Mouse (Mus musculus): ENCODE measurements at regions not wholly inside any gene's neighbourhood (a gene's known extent, or its start where the extent isn't known, plus 50 kb on each side); places are given as distances from the start of the nearest gene placed in this dataset.

DNA sequence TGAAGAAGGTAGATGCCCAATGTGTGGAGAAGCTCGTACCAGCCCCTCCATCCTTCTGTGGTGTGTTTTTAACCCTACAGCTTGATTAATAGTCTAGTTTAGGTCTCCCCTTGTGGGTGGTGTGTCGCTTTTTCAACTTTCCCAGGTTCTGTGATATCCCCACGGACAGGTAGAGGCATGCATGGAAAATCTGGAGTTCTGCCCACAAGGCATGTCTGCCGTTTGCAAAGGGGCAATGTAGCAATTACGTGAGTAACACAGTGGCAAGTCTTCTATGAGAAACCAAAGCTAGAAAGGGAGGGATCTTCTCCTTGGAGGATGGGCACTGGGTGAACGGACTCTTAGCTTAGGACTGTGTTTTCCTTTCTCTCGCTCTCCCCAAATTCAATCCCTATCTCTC is 153.2 kb upstream of the Frmd6 start:
- DNase-seq (ENCODE audit: low spot score) = no peak

DNA sequence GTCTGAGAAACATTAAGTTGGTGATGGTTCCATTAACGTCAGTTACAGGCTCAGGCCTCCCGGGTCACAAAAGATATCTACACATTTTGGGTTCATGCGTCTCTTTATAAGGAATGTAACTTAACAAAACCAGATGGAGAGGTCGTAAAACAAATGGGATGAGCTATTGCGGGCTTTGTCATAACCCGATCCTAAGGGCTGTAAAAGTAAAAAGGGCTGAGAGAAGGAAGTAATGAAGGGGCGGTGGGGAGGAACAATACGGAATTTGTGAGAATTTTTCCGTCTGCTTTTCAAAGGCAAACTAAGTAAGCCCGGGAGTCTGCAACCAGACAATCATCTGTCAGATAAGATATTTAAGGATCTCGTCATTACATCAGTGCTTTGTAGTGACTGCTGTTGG is 152.1 kb upstream of the Frmd6 start:
- no peak for DNase-seq (ENCODE audit: low spot score)

DNA sequence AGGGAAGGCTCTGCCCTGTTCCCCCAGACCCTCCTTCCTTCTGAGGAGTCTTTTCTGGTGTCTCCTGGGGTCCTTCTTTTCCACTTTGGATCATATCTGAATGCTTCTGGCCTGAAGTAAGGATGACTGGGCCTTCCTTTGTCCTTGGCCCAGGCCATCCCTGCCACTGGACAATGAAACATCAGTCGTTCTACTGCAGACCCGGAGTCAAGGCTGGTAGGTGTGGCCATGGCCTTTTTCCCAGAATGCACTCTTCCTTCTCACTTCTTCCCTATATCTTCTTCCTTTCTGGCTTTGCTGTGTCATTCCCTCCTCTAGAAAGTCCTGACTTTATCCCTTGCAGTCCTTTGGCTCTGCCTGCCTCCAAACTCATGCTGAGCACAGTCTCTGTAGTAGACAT is 151.2 kb upstream of the Frmd6 start:
- DNase-seq (ENCODE audit: low spot score) = no peak

DNA sequence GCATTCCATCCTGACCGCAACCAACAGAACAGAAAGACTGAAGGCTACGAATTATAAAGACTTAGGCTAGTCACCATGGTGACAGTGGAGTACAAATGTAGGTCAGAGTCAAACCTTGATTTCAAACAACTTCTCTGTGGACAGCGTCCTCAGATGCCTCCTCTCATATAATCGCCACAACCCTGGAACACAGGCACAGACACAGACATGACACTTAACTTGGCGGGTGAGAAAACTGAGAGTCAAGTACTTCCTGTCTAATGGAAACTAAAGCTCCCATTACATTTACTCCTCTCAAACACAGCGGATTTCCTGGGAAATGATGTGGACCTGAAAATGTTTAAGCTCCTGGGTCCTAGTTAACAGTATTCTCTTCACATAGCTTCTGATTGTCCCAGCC is 149.5 kb upstream of the Frmd6 start:
- DNase-seq (ENCODE audit: low spot score) = no peak

DNA sequence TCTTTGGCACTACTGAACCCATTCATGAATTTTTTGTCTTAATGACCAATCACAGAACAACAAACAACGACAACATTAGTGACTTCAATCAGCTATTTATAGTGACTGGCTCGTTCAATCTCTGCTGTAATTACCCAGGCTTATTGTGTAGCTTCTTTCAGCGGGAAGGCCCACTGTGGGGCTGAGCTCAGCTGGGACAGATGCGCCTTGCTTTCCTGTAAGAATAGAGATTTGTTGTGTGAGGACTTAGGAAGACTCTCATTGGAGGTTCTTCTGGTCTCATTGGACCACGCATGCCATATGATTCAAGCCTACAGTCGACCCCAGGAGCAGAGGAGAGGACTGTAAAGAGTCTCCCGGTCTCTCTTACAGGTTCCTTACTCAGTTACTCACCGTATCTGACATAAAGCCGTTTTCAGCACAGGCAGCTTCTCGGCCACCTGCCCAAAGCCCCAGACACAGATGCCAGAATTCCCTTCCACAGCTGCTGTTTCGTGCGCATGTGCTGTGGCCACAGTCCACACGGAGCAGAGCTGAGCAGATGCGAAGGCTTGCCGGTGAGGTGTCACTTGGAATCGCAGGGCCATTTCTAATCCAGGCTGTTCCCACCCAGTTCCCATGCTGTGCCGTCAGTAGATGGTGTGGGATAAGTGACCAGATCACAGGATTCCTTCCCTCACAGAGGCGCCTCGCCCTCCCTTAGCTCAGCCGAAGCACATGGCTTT is 145.5 kb upstream of the Frmd6 start:
- peak; percentile 38 for DNase-seq (ENCODE audit: low spot score)

DNA sequence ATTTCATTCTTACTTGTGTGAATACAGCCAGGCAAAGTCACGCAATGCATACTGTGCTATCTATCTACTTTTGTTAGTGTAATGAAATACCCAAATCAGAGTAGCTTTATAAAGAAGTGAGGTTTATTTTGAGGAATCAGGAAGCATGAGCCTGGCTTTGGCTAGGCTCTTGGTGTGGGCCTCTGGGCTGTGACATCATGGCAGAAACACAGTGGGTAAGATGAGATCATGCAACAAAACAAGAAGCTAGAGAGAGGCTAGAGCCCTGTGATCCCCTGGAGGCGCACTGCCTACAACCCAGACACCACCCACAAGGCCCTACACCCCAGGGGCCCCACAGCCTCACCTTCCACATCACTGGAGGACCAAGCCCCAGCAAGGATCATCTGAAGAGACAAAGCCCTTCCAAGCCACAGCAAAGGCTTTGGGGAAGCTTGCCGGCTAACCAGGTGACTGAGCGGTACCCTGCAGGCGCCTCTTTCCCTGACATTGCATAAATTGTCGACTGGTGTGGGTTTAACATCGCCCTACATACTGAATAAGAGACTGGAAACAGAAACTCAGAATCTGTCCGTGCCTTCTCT is 143.8 kb upstream of the Frmd6 start:
- no peak for DNase-seq (ENCODE audit: low spot score)

DNA sequence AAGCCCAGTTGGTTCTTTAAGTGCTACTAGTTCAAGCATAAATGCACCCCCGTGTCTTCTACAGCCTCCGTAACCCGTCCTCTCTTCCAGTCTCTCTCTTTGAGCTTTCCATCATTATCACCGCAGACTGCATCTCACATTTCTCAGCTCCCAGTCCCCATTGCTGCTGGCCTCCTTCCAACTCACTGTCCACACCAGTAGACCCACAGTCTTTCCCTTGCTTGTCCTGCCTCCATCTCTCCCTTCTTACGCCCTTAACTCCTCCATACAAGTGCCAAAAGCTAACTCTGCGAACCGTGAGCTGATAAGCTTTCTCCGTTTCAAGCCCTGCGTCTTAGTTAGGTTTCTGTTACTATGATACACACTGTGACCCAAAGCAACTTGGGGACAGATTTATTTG is 141.0 kb upstream of the Frmd6 start:
- no peak for DNase-seq (ENCODE audit: low spot score)

DNA sequence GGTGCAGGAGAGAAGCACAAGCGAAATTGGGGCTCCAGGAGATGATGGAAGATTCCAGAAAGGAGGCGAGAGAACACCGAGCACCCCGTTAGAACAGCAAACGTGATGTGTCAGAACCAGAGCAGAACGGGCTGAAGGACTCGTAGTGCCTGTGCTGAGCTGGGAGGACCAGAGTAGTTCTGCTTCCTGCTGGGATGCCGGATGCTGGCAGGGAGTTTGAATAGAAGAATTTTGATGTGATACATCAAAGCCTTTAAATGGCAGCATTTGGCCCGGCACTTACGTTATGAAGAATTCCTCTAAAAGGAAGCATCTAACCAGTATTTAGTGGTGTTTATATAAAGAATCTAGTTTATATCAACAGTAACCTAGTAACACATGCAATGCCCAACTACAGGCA is 139.9 kb upstream of the Frmd6 start:
- DNase-seq (ENCODE audit: low spot score) = peak; percentile 14

DNA sequence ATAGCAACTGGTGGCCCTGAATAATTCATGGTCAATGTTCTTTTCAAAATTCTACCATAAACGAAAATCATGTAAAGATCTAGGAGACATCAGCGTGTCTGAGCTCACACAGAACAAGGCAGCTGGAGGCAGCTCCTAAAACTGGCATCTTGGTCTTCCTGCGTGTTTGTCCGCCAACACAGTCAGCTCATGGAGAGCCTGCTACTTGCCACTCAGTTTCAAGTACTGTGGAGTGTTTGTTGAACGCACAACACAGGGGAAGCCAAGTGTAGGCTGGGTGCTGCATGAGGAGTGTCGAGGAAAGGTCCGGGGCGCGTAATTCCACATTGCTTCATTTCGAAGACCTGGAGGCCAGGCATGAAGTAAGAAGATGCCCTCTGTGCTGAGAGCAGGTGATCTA is 139.0 kb upstream of the Frmd6 start:
- DNase-seq (ENCODE audit: low spot score) = no peak

DNA sequence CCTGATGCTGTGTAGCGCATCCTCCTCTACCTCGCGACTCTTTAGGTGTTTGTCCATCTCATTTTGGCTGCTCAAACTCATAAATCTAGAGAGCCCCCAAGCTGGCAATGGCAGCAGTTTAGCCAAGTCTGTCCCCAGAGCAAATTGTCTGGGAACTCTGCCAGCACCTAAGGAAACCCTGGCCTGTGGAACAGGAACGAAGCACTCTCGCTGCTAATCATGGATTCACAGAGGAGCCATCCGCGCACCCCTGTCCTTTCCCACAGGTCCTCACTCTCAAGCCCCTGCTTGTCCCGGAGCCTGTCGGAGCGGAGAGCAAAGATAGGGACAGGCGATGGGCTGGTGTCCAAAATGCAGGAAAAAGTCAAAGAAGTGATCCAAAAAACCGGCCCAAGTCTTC is 138.3 kb upstream of the Frmd6 start:
- no peak for DNase-seq (ENCODE audit: low spot score)

DNA sequence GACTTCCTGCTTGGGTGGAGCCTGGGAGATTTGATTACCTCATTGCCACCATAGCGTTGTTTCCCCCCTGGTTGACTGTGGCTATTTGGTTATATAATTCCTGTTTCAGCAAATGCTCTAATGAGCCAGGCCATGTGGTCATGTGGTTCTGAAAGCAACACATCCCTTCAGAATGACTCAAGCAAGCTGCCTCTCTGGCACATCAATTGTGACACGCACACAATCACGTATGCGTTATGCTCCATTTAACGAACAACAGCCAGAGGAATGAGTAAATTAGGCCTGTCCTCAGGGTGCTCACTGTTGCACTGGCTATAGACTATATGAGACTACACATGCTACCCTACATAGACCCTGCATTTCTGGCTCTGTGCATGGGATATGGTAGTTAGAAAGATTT is 130.2 kb upstream of the Frmd6 start:
- DNase-seq (ENCODE audit: low spot score) = no peak

DNA sequence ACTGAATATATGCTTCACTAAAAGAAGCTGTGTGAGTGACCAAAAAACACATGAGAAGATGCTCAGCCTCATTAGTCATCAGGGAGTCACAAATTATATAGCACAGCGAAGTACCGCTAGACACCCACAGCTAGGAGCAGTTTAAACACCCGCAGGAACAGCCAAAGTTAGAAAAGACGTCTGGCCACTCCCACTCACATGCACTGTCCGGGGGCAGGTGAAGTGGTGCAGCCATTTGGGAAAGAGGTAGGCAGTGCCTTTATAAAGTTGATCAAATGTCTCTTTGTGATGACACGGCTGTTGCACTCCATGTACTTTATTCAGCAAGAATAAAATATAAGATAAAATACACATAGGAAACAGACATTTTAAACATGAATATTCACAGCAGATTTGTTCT is 129.1 kb upstream of the Frmd6 start:
- DNase-seq (ENCODE audit: low spot score) = no peak

DNA sequence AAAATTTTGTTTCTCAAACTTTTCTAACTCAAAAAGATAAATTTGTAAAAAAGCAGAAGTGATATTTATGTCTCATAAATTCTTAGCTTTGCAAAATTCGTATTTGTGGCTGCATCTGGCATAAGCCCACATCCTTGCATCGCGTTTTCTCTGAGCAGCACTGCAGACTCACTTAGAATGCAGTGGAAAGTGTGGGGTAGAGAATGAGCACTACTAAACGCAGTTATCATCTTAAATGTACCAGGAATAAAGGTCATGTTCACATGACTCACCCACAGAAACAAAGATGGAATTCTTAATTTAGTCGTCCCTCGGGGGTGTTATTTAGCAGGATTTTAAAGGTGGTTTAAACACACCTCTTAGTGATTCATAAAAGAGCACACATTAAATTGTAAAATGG is 126.8 kb upstream of the Frmd6 start:
- no peak for DNase-seq (ENCODE audit: low spot score)

DNA sequence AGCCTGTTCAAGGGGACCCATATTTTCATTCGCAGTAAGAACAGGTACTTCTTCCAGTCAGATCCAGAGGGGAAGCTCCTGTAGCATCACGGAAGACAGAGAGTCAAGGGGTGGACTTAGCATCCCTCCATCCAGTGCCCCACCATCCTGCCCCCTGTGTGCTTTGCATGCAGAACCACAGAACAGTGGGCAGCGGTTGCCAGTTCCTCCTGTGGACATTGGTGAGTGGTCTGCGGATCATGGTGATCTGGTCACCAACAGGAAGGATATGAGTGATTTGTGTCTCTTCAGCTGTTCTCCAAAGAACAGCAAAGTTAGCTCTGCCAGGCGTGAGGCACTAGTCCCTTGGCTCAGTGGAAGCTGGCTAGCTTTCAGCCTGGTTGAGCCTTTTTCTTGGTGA is 122.8 kb upstream of the Frmd6 start:
- DNase-seq (ENCODE audit: low spot score) = no peak

DNA sequence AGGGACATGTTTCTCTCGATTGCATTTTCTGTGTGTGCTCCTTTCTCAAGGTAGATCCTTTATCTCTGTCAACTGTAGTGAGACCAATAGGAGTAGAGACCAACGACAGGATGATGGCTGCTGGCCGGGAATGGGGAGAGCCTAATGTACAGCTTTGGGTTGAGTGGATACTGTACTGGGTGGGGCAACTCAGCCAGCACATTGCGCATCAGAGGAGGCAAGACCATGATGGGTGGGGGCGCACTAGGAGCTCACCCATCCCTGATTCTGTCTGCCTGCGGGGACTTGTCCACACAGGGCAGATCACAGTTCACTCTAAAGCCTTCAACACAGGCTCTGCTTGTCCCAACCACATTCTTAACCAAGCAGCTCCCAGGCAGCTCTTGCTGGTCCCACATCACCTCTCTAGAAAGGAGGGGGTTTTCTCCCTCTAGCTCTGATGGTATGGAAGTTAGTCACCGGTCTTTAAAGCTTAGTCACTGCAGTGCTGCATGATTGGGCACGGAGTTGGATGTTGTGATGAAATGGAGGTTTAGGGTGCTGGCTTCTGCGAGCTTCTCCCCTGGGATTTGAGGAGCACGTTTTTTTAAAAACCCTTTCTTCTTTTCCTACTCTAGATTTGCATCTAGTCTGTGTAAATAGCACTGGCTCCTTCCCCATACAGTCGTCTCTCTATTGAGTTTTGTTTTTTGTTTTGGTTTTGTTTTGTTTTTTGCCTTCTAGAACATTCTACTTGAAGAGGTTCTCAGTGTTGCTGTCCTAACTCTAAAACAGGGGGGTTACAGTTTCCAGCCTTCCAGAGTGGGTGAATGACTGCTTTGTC is 118.3 kb upstream of the Frmd6 start:
- no peak for DNase-seq (ENCODE audit: low spot score)

DNA sequence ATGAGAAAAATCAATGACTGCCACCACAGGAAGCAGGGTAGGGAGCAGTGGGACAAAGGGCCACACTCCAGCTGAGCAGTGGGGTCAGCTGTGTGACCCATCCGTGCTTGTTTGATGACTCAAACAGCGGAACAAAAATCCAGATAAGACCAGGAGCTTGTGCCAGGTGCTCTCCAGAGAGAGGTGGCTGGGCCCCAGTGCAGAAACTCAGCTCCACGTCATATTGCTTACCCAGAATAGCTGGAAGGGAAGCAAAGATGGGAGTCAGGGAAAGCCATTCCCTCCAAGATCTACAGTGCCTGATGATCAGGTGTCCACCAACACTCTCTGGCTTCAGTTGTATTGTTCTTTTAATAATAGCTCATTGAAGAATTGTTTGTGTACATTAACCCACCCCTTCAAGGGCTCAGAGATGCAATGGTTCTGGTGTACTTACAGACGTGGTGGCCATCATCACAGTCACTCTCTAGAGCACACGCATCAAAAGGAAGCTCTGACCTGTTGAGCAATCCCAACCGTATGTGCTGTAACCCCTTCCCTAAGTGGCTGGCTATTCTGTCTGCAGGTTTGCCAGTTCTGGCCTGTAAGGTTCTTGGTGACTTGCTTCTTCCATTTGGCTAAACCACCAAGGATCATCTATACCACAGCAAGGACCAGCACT is 117.6 kb upstream of the Frmd6 start:
- no peak for DNase-seq (ENCODE audit: low spot score)

DNA sequence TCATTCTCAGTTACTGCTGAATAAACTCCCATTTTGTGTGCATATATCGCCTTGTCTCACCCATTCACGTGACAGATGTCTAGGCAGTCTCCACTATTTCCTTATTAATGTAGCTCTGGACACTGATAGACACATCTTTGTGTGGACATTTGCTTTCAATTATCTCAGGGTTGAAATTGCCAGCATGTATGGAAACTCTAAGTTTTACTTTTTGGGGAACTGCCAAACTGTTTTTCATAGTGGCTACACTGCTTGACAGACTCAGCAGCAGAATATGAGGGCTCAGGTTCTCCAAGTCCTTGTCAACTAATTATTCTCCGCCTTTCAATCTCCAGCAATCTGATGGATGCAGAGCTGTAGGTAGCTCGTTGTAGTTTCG is 117.0 kb upstream of the Frmd6 start:
- no peak for DNase-seq (ENCODE audit: low spot score)

DNA sequence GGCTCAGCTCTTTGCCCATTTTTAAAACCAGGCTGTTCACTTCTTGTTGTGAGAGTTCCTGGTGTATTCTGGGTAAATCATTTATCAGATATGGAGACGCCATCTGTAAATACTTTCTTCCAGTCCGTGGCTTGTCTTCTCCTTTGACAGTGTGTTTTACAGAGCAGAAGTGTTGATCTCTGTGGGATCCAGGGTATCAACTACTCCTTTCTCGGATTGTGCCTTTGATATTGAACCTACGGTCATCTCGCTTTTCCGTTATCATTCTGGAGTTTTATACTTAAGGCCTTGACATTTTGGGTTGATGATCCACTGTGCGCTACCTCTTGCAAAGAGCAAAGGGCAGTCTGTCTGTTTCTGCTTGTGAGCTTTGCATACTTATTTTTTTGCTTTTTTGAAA is 115.0 kb upstream of the Frmd6 start:
- no peak for DNase-seq (ENCODE audit: low spot score)

DNA sequence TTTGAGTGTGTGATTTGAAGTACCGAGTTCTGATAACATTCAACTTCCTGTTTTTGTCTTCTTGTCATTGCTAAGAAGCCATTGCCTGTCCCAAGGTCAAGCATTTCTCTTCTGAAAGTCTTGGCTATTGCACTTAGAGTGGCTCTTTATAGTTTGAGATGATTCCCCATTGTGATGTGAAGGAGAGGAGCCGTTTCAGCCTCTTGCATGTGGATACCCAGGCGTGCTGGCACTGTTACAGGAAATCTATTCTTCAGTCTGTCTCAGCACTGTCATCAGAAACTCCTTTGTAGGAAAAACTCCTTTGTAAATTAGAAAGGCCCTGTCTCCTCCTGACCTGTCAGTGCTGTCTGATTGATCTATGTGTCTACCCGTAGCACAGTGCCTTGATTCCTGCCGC is 114.3 kb upstream of the Frmd6 start:
- DNase-seq (ENCODE audit: low spot score) = no peak

DNA sequence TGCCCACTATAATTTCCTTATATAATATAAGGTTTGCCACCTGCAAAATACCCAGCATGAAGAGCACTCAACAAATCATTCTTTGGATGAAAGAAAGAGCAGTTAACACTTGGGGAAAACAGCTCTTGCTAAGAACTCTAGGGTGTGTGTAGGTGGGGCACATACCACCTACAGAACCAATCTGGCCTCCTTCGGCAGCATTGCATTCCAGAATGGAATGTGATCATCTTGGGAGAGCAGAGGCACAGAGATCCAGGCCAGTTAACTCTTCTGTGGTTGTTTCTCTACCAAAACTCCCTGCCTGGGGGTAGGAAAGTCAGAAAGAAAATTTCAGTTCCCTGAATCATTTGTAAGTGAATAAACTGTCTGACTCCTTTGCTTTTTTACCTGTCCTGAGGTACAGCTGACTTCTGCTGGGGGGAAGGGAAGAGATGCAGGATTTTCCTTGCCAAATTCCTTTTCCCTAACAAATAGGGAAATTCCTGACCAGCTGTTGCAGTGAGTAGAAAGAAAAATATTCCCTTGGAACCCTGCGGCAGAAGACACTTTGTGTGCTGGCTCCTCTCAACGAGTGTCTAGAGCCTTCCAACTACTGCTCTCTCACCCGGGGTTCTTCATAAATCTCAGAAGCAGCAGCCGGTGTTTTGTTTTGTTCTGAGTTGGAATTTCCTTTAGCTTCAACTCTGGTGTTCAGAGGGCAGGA is 112.8 kb upstream of the Frmd6 start:
- DNase-seq (ENCODE audit: low spot score) = peak; percentile 29

DNA sequence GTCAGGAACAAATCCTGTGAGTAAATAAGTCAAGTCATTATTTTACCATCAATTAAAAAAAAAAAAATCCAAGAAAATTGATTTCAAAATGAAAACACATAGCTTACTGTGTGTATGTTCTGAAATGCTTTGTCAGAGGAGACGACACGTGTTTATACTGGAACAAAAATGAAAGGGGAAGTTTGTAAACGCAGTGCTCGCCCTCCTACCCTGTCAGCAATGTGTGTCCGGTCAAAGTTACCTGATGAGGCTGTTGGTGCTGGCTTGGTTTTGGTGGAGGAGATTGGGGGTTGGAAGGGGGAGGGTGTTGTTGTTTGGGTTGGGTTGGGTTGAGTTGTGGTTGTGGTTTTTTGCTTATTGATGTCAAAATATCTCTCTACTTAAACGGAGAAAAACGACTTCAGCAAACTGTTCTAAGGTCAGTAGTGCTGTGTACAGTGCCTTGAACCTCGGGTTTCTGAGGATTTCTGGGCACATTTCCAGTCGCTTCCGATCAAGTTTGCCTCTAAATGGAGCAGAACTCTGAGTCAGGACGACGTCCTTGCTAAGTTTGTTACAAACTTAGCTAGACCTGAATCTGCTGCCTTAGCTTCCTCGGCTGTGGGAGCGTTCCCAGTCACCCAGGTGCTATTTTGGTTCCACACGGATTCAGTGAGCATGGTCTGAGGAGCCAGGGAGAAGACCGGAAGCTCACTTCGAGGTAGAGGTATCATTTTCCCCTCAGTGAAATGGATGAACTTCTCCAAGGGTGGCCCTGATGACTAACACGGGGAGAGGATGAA is 111.6 kb upstream of the Frmd6 start:
- no peak for DNase-seq (ENCODE audit: low spot score)

DNA sequence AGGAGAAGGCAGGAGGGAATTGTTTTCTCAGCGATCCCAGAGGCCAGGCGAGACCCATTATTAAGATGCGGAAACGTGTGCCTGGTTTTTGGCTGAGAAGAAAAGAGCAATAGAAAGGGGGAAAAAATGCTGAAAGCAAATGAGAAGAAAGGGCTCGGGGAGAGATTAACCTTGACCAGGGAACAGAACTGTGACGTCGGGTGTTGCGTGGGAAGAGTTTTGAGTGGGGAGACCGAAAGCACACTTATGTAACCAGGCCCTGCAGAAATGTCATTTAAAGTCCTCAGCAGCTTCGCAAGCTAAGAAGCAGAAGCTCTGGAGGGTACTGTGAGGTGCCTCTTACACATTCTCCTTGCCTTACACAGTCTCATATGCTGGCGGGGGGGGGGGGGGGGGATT is 111.0 kb upstream of the Frmd6 start:
- DNase-seq (ENCODE audit: low spot score) = peak; percentile 55
